Mouse (Mus musculus) left cerebral cortex, postnatal 10 days (tissue): Measurements from ENCODE around the gene 1700018B08Rik. TPM values are rescaled to one million over a fixed set of nuclear protein-coding genes. Genes with fewer than 3 reads are reported as not detected.
A peak's percentile ranks its signal among the peaks of the same experiment; 100 is the strongest.

Source experiments
- DNase-seq, 2 experiments: peaks; one replicate each; pipeline ENCODE4 v3.0.0; 2021 to 2022; ENCODE audit warnings: low spot score in 2 of 2, mixed read lengths in 1 of 2; ENCODE audit errors: extremely low spot score in 1 of 2
- intact Hi-C: fragments of 180-260 bp; cut with DNase I; formaldehyde crosslinking; loops from one replicate; pipeline ENCODE4 v1.15.1; 2025
- total RNA-seq, 2 experiments: library from RNA; stranded (reverse); gene quantifications; 2 replicates each; pipeline ENCODE4 v1.2.3; 2021

The 1700018B08Rik gene
- total RNA-seq, 2 experiments from 2014 or later, result not detected

GRCm38 (mm10) chr8:121530639-121531038, 13.5 kb downstream of the 1700018B08Rik start:
- DNase-seq, result peak in 1 of 2 experiments; percentile 10
- intact Hi-C loops, result no loop called here

GRCm38 (mm10) chr8:121528790-121529189, 15.3 kb downstream of the 1700018B08Rik start:
- intact Hi-C loops, result no loop called here
- DNase-seq, result peak in 1 of 2 experiments; percentile 26

GRCm38 (mm10) chr8:121527751-121528150, 16.4 kb downstream of the 1700018B08Rik start:
- DNase-seq, result peak in 1 of 2 experiments; percentile 14
- intact Hi-C loops, result no loop called here

GRCm38 (mm10) chr8:121526811-121527550, 17.1 kb downstream of the 1700018B08Rik start:
- intact Hi-C loops, result no loop called here
- peak in 1 of 2 experiments; percentile 18 for DNase-seq

- intact Hi-C loops, result no loop called here
- DNase-seq, result peak in 1 of 2 experiments; percentile 8
Measured at GRCm38 (mm10) chr8:121525111-121525818, 18.9 kb downstream of the 1700018B08Rik start.

- intact Hi-C loops, result loop anchor here (1.0 to 10.0 kb wide), 3 partner anchors 116 to 689 kb away; no protein-coding TSS in a partner anchor
- peak; percentile 71 to 79 for DNase-seq
Measured at GRCm38 (mm10) chr8:121513429-121513828, 30.7 kb downstream of the 1700018B08Rik start.

GRCm38 (mm10) chr8:121511751-121512150, 32.4 kb downstream of the 1700018B08Rik start:
- peak in 1 of 2 experiments; percentile 15 for DNase-seq
- intact Hi-C loops, result loop anchor here (5.0 to 10.0 kb wide), 2 partner anchors 114 to 687 kb away; no protein-coding TSS in a partner anchor

- no peak for DNase-seq
- intact Hi-C loops, result no loop called here
Measured at GRCm38 (mm10) chr8:121497621-121498020, 46.5 kb downstream of the 1700018B08Rik start.

- intact Hi-C loops, result no loop called here
- DNase-seq, result no peak
Measured at GRCm38 (mm10) chr8:121491633-121492032, 52.5 kb downstream of the 1700018B08Rik start.

- intact Hi-C loops, result no loop called here
- DNase-seq, result no peak
Measured at GRCm38 (mm10) chr8:121484072-121484782, 59.9 kb downstream of the 1700018B08Rik start.

Other genes starting within 250 kb of the 1700018B08Rik start
- 10 to 100 TPM; 86.1 to 86.4 TPM for gene Fbxo31, start 34.5 kb upstream of the 1700018B08Rik start, total RNA-seq
- gene Map1lc3b, start 46.0 kb upstream of the 1700018B08Rik start, total RNA-seq, result 100 to 1,000 TPM; 158 to 163 TPM
- 10 to 100 TPM; 80.7 to 87.0 TPM for gene Zcchc14, start 108.6 kb upstream of the 1700018B08Rik start, total RNA-seq
- 100 to 1,000 TPM; 135 to 148 TPM for gene Jph3, start 185.3 kb upstream of the 1700018B08Rik start, total RNA-seq